Mouse (Mus musculus): ENCODE measurements around the gene Mxd4. TPM values are rescaled to one million over a fixed set of nuclear protein-coding genes. Genes with fewer than 3 reads are reported as not detected.

Gene Mxd4
- polyA plus RNA-seq (2017; shearing (Covaris generic)): 100 to 1,000 TPM; 112 to 135 TPM

DNA sequence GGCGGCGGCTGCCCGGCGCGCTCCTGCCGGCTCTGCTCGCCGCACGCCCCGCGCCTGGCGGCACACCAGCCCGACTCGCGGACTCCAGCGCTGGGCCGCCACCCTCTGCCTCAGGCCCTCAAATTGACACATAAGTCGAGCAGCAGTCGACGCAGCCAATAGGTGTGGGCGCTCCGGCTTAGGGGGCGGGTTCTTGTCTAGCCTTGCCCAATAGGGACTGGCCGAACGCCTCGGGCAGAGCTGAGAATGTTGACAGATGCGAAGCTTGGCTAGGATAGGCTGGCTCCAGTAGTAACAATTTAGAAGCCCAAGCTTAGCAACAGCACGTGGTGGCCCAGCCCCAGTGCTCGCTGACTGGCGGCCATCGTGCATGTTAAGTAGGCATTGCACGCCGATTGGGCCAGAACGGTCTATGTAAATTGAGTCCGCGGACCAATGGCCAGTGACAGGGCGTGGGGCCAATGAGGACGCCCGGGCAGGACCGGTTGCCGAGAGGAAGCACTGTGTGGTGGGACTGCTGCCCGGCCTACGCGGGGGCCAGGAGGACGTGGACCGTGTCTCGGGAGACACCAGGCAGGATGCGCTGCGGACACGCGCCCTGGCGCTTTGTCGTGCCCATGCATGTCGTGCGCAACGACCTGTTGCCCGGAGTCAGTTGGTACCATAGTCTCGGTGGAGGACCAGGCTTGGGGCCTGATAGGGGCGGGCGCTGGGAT lies at the start of gene Mxd4:
Gene Mxd4, minus strand, starts transcription at position 120 of the 716 bp plus-strand sequence.
- ATAC-seq: peak; percentile 93

DNA sequence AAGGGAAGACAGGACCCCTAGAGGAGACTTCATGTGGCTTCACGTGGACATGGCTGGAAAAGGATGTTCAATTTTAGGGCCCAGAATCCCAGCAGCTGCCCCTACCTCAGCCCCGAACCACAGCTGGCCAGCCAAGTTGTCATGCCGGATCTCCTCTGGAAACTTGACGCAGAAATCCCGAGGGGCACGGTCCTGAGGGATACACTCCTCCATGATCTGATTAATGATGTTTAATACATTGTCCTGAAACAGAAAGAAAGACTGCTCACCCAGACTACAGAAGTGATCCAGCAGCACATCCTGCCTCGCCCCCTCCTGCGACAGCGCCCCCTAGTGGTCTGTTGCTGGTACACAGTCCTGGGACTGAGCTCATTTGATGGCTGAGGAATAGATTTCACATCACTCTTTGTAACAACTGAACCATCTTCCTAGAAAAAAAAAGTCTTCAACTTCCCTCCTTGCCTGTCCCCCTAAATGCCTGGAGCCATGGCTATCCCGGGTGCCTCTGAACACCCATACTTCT lies 48.4 kb upstream of the Mxd4 start:
- ATAC-seq: peak; percentile 74

DNA sequence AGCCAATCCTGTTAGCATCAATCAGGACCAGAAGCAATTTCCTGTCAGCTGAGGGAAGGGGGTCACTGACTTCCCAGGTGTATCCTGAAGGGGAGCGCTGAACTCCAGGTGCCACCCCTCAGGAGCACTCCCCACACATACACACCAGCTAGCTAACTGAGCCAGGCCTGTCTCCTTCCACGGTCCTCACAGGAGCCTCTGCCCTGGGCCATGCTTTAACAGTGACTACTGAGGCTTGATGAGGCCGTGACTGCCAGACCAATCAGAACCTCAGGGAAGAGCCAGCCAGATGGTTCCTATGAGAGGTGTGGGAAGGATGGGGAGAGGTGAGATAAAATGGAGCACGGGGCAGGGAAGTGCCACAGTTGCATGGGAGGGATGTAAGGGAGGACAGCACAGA lies 47.5 kb upstream of the Mxd4 start:
- ATAC-seq: no peak

DNA sequence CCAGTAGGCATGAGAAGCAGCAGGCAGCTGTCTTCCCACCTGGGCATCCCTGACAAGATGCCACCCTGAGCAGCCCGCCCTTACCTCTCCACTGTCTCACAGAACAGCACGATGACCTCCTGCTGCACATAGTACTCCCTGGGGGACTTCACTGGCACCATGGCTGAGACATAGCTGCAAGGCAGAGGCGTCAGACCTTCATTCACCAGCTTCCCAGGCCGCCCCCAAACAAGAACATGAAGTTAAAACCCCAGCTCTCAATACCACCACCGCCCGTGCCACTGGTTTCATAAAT lies 45.6 kb upstream of the Mxd4 start:
- no peak for ATAC-seq

DNA sequence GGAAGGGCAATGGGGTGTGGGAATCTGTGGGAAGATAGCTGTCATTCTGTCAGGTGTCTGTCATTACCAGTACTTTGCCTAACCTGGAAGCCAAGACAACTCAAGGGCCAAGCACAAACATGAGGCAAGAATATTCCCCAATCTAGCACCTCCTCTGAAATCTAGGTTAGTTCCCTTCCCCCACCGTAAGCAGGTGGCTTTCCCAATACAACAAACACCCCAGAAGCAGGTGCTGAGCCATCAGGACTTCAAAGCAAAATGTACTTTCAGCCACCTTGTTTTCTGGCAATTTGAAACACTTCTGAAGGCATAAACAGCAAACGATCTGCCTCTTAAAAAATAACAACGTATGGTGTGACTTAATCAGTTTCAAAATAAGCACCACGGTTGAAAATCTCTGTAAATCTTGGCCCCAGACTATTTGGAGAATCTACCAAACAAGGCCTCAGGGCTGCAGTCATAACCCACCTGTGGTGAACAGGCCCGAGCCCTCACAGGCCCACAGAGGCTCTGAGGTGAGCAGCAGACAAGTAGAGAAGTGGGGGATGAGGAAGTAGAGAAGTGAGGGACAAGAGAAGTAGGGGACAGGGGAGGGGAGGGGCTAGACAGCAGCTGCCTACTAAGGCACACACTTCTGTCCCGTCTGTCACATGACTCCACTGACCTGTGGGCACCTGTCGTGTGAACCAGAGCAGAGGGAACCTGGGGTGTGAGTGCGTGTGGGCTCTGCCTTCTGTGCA lies 45.1 kb upstream of the Mxd4 start:
- no peak for ATAC-seq

DNA sequence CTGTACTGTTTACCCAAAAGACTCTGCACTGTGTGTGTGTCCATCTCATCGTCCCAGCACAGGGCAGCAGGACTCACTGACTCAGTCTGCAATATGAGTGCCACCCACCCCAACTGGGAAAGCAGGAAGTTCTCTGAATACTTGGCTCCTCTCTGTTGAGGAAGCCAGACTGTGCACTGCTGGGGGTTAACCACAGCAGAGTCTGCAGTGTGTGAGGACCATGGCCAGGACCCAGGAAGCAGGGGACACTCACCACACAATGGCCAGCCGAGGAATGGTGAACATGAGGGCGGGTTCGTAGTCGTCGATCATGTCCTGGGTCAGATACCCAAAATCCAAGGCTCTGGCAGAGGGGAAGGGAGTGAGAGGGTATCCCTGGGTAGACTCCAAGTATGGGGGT lies 44.4 kb upstream of the Mxd4 start:
- ATAC-seq: no peak

DNA sequence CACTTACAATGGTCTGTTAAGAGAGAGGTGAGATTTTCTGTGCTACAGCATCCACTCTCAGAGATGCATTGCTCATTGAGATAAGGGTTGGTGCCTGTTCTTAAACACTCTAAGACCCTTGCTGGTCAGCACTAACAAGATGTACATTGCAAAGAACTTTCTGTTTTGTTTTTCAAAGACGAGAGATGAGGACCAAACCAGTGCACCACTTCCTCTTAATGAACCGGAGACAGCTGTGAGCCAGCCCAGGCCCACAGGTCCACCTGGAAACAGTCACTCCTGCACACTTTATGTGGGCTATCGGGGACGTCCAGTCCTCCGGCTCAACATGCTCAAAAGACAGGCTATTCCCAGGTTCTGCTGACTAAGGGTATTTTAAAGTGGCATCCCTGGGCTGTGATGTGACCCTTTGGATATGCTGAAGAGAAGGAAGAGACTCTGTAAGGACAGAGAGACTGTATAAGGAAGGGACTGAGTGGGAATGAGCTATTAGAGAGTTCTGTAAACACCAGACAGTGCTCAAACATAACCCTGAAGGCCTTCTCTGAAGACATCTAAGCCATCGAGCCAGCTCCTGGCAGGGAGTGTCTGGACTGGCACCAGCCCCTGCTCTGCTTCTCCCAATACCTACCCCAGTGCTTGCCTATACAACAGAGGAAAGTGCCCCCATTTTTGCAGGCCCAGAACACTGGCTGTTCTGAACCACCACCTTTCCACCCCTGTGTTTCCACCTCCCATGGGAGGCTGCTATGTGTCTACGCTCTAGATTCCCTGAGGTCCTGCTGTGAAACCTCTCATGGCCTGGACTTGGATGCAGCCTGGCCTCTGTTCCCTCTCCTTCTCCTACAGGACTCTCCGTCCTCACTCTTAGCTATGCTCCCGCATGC lies 43.3 kb upstream of the Mxd4 start:
- ATAC-seq: peak; percentile 68

DNA sequence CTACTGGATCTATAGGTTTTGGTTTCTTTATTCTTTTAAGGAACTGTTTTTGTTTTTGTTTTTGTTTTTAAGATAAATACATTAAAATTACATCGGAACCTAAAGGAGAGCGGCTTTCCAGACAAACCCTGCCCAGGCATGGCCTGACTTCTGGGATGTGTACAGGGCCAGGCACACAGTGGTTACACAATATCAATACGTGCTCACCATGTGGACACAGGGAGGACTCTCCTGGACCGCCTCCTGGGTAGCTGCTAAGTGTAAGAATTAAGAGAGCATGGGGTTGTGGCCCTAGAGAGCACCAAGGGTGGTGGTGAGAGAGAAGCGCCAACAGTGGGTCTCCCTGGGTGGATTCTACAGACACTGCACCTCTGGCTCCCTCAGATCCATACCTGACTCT lies 42.0 kb upstream of the Mxd4 start:
- no peak for ATAC-seq

DNA sequence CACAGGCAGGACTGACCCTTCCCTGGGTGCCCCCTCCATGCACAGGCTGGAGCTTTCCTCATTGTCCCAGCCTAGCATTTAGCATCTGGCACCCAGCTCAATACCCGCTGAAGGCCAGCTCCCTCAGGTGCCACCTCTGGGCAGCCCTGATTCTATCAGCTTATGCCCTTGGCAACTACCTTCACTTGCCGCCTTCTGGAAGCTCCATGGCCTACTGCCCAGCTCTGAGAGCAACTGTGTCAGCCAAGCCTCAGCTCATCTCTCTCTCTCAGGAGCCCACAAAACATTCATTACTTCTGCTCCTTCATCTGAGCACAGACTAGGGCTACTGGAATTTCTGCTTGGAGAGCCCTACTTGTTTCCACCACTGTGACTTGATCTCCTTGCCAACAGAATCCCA lies 38.0 kb upstream of the Mxd4 start:
- ATAC-seq: no peak

DNA sequence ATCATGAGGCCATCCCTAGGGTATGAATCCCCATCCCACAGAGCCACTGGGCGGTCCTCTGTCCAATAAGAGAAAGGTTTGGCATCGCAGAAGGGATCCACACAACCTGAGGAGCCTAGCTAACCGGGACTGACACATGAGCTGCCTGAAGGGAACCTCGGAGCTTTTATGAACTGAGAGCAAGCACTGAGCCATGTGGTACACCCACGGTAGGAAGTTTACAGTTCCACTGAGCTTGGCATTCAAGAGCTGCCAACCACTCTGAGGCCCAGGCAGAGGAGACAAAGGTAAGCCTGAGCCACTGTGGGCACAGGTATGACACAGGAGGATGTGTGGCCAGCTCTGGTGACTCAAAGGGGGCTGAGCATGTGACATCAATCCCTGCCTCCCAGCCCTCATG lies 37.0 kb upstream of the Mxd4 start:
- ATAC-seq: peak; percentile 19

DNA sequence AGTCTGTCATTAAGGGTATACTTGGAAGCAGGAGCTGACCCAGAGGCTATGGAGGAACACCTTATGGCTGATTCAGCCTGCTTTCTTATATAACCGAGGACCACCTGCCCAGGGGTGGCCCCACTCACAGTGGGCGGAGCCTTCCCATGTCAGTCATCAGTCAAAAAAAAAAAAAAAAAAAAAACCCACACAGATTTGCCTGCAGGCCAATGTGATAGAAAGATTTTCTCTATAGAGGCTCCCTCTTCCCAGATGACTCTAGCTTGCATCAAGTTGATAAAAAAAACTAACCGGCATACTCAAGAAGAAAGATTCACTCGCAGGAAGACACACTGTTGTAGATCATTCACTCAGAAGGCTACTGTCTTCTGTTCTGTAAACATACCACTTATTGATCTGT lies 32.5 kb upstream of the Mxd4 start:
- ATAC-seq: no peak

DNA sequence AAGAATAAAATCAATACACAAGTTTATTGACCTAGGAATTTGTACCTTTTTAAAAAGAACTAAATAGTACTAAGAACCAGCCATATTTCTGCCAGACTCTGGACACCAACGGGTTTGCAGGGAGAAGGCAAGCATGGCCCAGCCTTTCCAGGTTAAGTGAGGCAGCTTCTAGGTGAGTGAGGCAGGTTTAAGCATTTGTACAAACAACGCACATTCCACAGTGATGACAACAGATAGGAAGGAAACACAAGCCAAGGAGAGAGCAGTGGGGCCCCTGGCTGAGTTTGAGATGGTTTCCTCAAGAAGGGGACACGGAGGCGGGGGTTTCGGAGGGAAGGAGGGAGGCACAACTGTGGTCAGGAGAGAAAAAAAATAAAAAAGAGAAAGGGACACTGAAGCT lies 31.2 kb upstream of the Mxd4 start:
- no peak for ATAC-seq

DNA sequence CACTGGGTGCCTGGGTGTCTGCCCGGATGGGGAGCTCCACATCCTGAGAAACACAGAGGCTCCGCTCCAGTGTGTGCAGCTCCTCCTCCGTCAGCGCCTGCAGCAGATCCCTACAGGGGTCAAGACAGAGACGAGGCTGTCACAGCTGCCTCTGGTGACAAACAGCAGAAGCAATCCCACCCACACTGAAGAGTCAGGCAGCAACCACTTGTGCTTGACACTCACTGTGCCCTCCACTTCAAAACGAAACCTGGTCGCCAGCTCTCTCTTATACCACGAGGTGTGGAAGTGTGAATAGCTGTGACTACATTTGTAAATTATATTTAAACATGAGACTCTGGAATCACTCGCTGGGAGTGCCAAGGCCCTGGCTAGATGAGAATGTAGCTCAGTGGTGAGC lies 30.2 kb upstream of the Mxd4 start:
- no peak for ATAC-seq

DNA sequence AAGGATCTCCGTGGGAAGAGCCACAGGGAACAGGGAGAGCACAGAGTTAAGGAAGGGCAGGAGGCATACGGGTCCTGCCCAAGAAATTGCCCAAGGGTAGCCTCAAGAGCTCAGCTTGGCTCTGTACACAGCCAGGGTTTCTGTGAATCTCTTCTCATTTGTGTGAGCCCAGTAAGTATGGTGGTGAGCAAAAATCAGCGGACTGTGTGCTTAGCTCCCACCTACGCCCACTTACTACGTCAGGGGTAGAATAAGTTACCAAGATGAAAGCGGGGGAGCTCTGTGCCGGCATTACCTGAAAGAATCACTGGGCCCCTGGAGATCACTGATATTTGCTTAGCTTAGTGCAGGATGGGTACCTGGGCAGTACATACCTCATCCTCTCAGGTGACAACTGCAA lies 28.5 kb upstream of the Mxd4 start:
- no peak for ATAC-seq

DNA sequence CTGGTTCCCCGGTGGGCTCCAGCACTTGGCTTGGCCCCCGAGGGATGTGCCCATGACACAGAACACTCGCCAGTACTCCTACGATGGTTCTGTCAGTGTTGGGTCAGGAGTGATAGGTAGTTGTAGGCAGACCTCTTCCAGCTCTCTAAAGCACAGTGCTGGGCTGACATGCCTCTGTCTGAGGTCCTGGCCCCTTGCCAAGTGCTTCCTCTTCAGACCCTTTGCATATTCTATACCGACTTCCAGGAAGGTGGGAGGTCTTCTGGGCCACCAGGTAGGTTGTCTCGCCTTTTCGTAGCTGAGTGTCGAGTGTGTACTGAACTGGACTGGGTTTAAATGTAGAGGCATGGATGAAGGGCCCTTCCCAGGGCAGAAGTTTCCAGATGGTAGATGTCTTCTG lies 26.1 kb upstream of the Mxd4 start:
- no peak for ATAC-seq

DNA sequence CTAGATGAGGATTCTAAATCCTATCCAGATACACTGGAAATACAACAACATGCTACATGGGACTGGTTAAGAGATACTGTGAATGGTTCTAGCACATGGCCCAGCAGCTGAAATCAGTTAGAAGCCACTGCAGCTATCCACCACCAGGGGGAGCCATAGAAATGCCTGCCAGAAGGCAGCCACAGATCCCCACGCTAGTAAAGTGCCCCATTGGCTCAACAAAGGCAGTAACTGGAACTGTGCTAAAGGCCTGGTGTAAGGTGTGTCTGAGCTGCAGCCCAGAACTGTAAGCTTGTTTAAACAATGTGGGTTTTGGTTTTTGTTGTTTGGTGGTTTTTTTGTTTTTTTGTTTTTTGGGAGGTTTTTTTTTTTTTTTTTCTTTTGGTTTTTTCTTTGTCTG lies 22.8 kb upstream of the Mxd4 start:
- ATAC-seq: peak; percentile 82

DNA sequence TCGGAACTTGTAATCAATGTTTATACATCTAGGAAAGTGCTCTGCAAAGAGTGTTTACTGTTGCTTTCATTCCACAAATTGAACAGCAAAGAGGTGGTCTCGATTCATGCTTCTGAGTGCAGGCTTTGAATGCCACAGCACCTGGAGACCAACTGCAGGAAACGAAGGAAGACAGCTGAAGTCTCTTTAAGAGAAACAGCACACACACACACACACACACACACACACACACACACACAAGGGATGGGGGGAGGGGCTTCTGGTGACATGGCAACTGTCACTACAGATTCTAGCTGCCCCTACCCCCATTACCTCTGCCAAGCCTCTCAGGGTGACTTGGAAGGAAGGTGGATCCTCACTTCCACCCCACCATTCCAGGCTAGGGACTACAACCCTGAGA lies 20.0 kb upstream of the Mxd4 start:
- ATAC-seq: peak; percentile 15

DNA sequence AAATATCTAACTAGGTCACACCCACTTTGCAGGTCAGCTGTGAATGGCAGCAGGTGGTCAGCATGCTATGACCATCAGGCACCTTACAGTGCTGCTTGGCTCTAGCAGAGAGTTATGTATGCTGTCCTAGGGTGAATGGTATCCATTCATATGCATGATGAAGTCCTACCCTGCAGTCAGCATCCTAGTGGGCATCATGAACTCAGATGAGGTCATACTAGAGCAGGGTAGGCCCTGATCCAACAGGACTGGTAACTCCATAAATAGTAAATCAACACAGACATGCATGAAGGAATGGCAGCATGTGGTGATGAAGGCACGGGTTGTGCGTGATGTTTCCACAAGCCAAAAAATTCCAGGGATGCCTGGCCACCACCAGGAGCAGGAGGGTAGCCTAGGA lies 18.3 kb upstream of the Mxd4 start:
- no peak for ATAC-seq

DNA sequence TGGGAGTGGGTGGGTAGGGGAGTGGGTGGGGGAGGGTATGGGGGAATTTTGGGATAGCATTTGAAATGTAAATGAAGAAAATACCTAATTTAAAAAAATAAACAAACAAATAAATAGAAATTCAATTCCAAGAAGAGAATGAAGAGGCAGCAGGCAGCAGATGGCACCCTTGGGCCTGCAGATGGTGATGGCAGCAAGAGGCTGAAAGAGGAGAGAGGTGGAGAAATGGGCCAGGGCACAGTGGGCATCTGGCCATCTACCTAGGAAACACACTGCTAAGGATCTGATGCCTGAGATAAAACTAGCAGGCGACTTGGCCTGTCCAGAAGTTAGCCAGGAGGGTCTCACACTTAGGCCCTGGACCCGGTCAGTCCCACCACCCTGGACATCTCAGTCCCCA lies 17.4 kb upstream of the Mxd4 start:
- ATAC-seq: no peak

DNA sequence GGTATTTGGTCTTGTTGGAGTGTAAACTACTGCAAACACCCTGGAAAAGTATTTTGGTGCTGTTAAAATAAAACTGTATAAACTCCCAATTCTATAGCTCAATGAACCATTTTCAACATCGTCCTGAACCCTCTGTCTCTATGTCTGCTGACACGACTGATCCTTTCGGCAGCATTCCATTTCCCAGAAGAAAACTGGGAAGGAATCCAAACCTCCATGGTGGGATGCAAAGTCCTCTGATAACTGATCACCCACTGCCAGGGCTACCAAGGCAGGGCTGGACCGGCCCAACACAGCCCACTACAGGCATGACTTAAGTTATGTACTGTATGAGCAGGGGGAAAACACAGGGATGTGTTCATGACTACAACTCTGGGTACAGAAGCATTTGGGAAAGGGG lies 14.5 kb upstream of the Mxd4 start:
- ATAC-seq: no peak

DNA sequence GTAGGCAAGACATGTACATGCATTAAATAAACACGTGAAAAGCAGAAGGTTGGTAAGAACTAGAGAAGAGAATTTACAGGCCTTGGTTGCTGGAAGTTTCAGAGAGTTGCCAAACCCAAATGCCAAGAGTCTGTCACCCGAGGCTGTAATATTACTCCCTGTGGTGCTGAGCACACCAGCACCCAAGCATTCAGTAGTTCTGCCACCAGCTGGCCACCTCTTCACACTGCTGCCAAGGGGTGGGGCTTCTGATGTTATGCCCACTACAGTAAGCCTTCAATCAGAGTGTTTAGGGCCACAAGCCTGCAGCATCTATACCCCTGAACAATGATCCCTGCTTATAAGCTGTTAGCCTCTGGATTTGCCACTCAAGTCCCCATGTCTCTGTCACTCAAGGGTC lies 13.9 kb upstream of the Mxd4 start:
- no peak for ATAC-seq

DNA sequence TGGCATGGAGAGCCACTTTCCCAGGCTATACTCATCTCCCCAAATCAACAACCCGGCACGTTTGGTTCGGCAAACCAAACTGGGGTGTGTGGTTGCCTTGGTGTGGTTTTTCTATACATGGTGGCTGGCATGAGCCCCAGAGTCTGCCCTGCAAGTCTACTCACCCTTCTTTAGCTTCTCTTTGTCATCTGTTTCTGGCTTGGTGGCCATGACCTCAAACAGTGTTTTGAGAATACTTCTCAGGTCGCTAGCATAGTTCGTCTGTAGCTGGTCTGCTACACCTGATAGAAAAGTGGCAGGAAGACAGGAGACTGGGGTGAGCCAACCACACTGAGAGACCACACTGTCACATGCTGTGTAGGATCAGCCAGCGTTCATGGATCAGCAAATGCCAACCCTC lies 11.1 kb upstream of the Mxd4 start:
- ATAC-seq: no peak

DNA sequence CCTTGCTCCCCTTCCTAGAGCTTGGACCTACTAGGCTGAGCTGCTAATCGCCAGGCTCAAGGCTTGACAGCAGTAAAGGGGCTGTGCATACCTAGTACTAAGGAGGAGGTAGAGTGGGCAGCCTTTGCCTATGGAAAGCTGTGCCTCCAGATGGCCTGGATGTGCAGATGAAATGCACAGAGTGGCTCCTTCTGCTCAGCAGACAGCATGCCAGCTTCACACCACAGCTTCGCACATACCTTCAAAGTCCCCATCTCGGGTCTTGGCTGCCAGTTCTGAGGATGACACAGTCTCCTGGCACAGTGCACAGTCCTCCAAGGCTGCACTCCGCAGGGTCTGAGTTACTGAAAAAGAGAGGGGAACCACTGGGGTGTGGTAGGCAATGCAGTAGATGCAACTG lies 9.7 kb upstream of the Mxd4 start:
- ATAC-seq: no peak

DNA sequence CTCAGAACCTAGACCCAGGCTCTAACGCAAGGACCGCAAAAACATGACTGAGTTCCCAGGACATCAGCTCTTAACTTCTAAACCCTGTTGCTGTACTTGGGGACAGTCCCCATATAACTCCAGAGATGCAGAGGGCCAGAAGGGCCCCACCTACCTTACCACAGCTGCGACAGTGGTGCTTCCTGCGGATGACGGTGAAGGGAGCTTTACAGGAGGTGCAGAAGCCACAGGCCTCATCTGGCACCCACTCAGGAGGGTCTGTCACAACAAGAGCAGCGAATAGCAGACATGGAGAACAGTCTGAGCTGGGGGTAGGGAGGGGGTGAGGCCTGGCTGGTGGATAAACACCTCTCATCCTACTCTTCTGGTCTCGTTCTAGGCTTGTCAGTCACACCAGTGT lies 8.9 kb upstream of the Mxd4 start:
- peak; percentile 95 for ATAC-seq

Data from activated CD4-positive, CD25-positive, alpha-beta regulatory T cell, adult 4 months (primary cell).